Mouse (Mus musculus) ES-CJ7 (cell line): ENCODE results near the gene BC025920.
A peak's percentile ranks its signal among the peaks of the same experiment; 100 is the strongest.

Source experiments
- DNase-seq: peaks from one replicate; pipeline ENCODE4 v3.0.0; 2011; ENCODE audit warnings: low read depth, low spot score

BC025920 gene

GRCm38 (mm10) chr10:81574081-81575056 is 31.7 kb upstream of the BC025920 start, which contains the start of gene Tle2:
Gene Tle2 (plus strand): TSS chr10:81574561.
- peak; percentile 88 for DNase-seq

GRCm38 (mm10) chr10:81575208-81575631 is 30.9 kb upstream of the BC025920 start:
- no peak for DNase-seq

- no peak for DNase-seq
Observed at GRCm38 (mm10) chr10:81575695-81576094, 30.4 kb upstream of the BC025920 start.

- DNase-seq: no peak
Observed at GRCm38 (mm10) chr10:81579967-81580366, 26.1 kb upstream of the BC025920 start.

- DNase-seq: no peak
Observed at GRCm38 (mm10) chr10:81580441-81581070, 25.5 kb upstream of the BC025920 start.

GRCm38 (mm10) chr10:81583347-81583746 is 22.7 kb upstream of the BC025920 start:
- DNase-seq: no peak

- no peak for DNase-seq
Observed at GRCm38 (mm10) chr10:81588739-81589138, 17.3 kb upstream of the BC025920 start.

GRCm38 (mm10) chr10:81591846-81592245 is 14.2 kb upstream of the BC025920 start:
- no peak for DNase-seq

- DNase-seq: no peak
Observed at GRCm38 (mm10) chr10:81592631-81593030, 13.4 kb upstream of the BC025920 start.

- DNase-seq: no peak
Observed at GRCm38 (mm10) chr10:81593223-81593622, 12.8 kb upstream of the BC025920 start.

- no peak for DNase-seq
Observed at GRCm38 (mm10) chr10:81593935-81594334, 12.1 kb upstream of the BC025920 start.

- DNase-seq: no peak
Observed at GRCm38 (mm10) chr10:81595599-81595998, 10.5 kb upstream of the BC025920 start.

- DNase-seq: no peak
Observed at GRCm38 (mm10) chr10:81596611-81597010, 9.5 kb upstream of the BC025920 start.

- peak; percentile 64 for DNase-seq
Observed at GRCm38 (mm10) chr10:81597137-81597950, 8.7 kb upstream of the BC025920 start.

- no peak for DNase-seq
Observed at GRCm38 (mm10) chr10:81598342-81598741, 7.7 kb upstream of the BC025920 start.

- no peak for DNase-seq
Observed at GRCm38 (mm10) chr10:81598871-81599270, 7.2 kb upstream of the BC025920 start.

- no peak for DNase-seq
Observed at GRCm38 (mm10) chr10:81599630-81600029, 6.4 kb upstream of the BC025920 start.

GRCm38 (mm10) chr10:81600096-81600495 is 6.0 kb upstream of the BC025920 start:
- no peak for DNase-seq

- peak; percentile 99 for DNase-seq
Observed at GRCm38 (mm10) chr10:81600738-81601203, 5.3 kb upstream of the BC025920 start, which contains the start of gene Tle6. Gene Tle6 (minus strand): TSS chr10:81601073.

- DNase-seq: no peak
Observed at GRCm38 (mm10) chr10:81601396-81601905, 4.6 kb upstream of the BC025920 start.

GRCm38 (mm10) chr10:81602741-81603151 is 3.3 kb upstream of the BC025920 start:
- DNase-seq: peak; percentile 82
